Mouse (Mus musculus) C2C12 (cell line): ENCODE results near the gene Vmn1r54. TPM values are rescaled to one million over a fixed set of nuclear protein-coding genes. Genes with fewer than 3 reads are reported as not detected.
"Not testable (repeated sequence)": the region's sequence is repeated elsewhere in the genome, so short reads cannot be mapped to it uniquely, and the experiment has no call there.

Experiments used
- H3K27me3 ChIP-seq: one replicate; pipeline ENCODE4 v1.6.1; 2011; ENCODE audit not compliant: control insufficient read depth, insufficient read depth, insufficient read length
- H3K36me3 ChIP-seq: one replicate; pipeline ENCODE4 v1.6.1; 2011; ENCODE audit not compliant: control insufficient read depth, insufficient read depth
- H3K4me3 ChIP-seq: one replicate; pipeline ENCODE4 v1.5.1; 2011; ENCODE audit warnings: mild to moderate bottlenecking, control low read depth; ENCODE audit not compliant: poor library complexity, insufficient read depth, severe bottlenecking
- H3K79me2 ChIP-seq: one replicate; pipeline ENCODE4 v1.6.1; 2011; ENCODE audit not compliant: control insufficient read depth, insufficient read depth
- H3K79me3 ChIP-seq: one replicate; pipeline ENCODE4 v1.6.1; 2011; ENCODE audit warnings: low read depth, control low read depth
- H3ac ChIP-seq: one replicate; pipeline ENCODE3; 2011; ENCODE audit warnings: low read depth; ENCODE audit not compliant: control insufficient read depth, insufficient read length
- CEBPB ChIP-seq: IDR thresholded peaks from one replicate; pipeline ENCODE4 v1.6.1; 2011; ENCODE audit warnings: low read depth, mild to moderate bottlenecking, control low read depth, moderate library complexity
- CTCF ChIP-seq: IDR thresholded peaks from one replicate; pipeline ENCODE4 v1.5.1; 2011; ENCODE audit not compliant: control insufficient read depth, insufficient read depth, insufficient read length
- FOSL1 ChIP-seq: IDR thresholded peaks from one replicate; pipeline ENCODE4 v1.8.0; 2011; ENCODE audit warnings: mild to moderate bottlenecking, low read length; ENCODE audit not compliant: poor library complexity, insufficient read depth, severe bottlenecking
- MAX ChIP-seq: IDR thresholded peaks from one replicate; pipeline ENCODE4 v1.6.1; 2011; ENCODE audit warnings: mild to moderate bottlenecking, control low read depth
- MYOD1 ChIP-seq: IDR thresholded peaks from one replicate; pipeline ENCODE4 v1.6.1; 2011; ENCODE audit warnings: low read depth; ENCODE audit not compliant: control insufficient read depth, insufficient read length
- MYOG ChIP-seq: IDR thresholded peaks from one replicate; pipeline ENCODE4 v1.6.1; 2011; ENCODE audit not compliant: control insufficient read depth, insufficient read length; ENCODE audit errors: extremely low read depth
- USF1 ChIP-seq: IDR thresholded peaks from one replicate; pipeline ENCODE4 v1.6.1; 2011; ENCODE audit warnings: low read depth, mild to moderate bottlenecking, control low read depth, moderate library complexity
- long read RNA-seq, 2 experiments: library from polyadenylated mRNA; unstranded; transcript quantifications; one replicate each; pipeline ENCODE4 v2.0.0; 2019 to 2020
- polyA plus RNA-seq: library from polyadenylated mRNA; unstranded; fragments of >200 nt; fragmentation: generic; extraction: Trizol; gene quantifications from one replicate; pipeline ENCODE4 v1.2.1, GENCODE M21; 2012; ENCODE audit warnings: missing spikeins

Gene Vmn1r54
- polyA plus RNA-seq: not detected
- long read RNA-seq, experiment 1: 0 reads
- long read RNA-seq, experiment 2: 0 reads

DNA sequence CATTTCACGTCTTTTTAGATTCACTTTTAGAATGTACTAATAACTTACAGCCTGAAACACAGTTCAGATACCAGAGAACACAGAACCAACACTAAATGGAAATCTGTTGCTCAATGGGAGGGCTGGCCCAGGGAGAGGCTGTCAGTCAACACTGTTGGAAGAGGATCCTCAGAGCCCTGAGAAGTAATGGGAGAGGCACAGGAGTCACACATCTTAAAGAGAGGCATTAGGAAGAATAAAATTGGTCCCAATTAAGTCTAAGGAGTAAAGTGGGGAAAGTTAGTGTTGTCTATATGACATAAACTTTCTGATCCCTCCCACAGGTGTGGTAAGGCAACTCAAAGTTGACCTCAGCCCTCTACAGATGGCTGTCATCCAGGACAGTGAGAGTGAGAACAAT lies at the start of gene Vmn1r54:
Gene Vmn1r54, plus strand, starts transcription at position 301 of the 400 bp plus-strand sequence.
- Histone ChIP-seq H3K79me3 (no peaks in the 10 kb centered on the region), H3K27me3 (no peaks in the 10 kb centered on the region), H3ac (no peak within 1 kb of the TSS), H3K4me3 (no peak within 1 kb of the TSS), H3K36me3 (no peaks in the 10 kb centered on the region), H3K79me2 (no peaks in the 10 kb centered on the region)
- TF ChIP-seq CTCF (no peak), CEBPB (no peak), FOSL1 (no peak), MYOG (no peak), USF1 (no peak), MYOD1 (no peak), MAX (no peak)

GRCm38 (mm10) chr6:90202493-90202892 lies 43.6 kb upstream of the Vmn1r54 start, which contains the start of gene V1ra8:
TSS of gene V1ra8 (plus strand) at chr6:90202793.
- not testable (repeated sequence) for H3K79me2 ChIP-seq, H3ac ChIP-seq, H3K36me3 ChIP-seq, H3K27me3 ChIP-seq, H3K4me3 ChIP-seq, H3K79me3 ChIP-seq

- TF ChIP-seq CEBPB (no peak), MAX (no peak), USF1 (no peak), MYOG (no peak), MYOD1 (no peak), FOSL1 (no peak), CTCF (no peak)
- Histone ChIP-seq H3K36me3 (no peaks in the 10 kb centered on the region), H3K79me2 (no peaks in the 10 kb centered on the region), H3K79me3 (no peaks in the 10 kb centered on the region), H3K27me3 (no peaks in the 10 kb centered on the region), H3ac (no peak within 1 kb of the TSS), H3K4me3 (no peak within 1 kb of the TSS)
These were observed 21.8 kb upstream of the Vmn1r54 start, which contains the start of gene Vmn1r53 for GRCm38 (mm10) chr6:90224338-90224737. TSS of gene Vmn1r53 (minus strand) at chr6:90224438.

- not testable (repeated sequence) for H3ac ChIP-seq, H3K79me2 ChIP-seq, H3K36me3 ChIP-seq, H3K27me3 ChIP-seq, H3K4me3 ChIP-seq, H3K79me3 ChIP-seq
These were observed 14.0 kb upstream of the Vmn1r54 start for GRCm38 (mm10) chr6:90232114-90232513.

- H3K4me3 ChIP-seq: no peak overlapping the region
- H3K27me3 ChIP-seq: no peaks in the 10 kb centered on the region
- no peak overlapping the region for H3ac ChIP-seq
- no peaks in the 10 kb centered on the region for H3K79me3 ChIP-seq
- H3K79me2 ChIP-seq: no peaks in the 10 kb centered on the region
- TF ChIP-seq FOSL1 (no peak), MYOD1 (no peak), MAX (no peak), CEBPB (no peak), MYOG (no peak), CTCF (no peak), USF1 (no peak)
- H3K36me3 ChIP-seq: no peaks in the 10 kb centered on the region
These were observed 13.4 kb upstream of the Vmn1r54 start for GRCm38 (mm10) chr6:90232681-90233080.

DNA sequence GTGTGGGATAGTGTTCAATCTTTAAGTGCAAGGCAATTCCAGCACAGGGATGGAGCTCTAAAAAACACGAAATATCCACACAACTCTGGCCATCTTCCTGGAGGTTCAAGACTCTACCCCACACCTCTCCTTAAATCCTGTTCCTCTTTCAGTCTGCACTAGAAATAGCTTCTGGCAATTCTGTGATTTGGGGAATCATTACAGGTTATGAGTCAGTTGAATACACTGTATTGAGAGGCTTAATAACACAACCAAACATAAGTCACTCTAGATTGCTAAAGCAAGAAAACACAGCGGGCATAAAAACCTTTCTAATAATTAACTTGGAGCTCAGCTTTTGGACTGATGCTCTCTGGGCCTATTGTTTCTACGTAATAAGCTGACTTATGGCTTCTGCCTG lies 2.1 kb upstream of the Vmn1r54 start:
- Histone ChIP-seq H3K4me3 (no peak overlapping the region), H3ac (no peak overlapping the region), H3K27me3 (no peaks in the 10 kb centered on the region), H3K36me3 (no peaks in the 10 kb centered on the region), H3K79me3 (no peaks in the 10 kb centered on the region), H3K79me2 (no peaks in the 10 kb centered on the region)
- TF ChIP-seq MYOG (no peak), CEBPB (no peak), MAX (no peak)

GRCm38 (mm10) chr6:90288265-90288664 lies 42.2 kb downstream of the Vmn1r54 start:
- Histone ChIP-seq H3ac (no peak overlapping the region), H3K79me3 (no peaks in the 10 kb centered on the region), H3K36me3 (no peaks in the 10 kb centered on the region), H3K79me2 (no peaks in the 10 kb centered on the region), H3K4me3 (no peak overlapping the region), H3K27me3 (no peaks in the 10 kb centered on the region)
- no peak for TF ChIP-seq USF1
- no peak for TF ChIP-seq MAX
- TF ChIP-seq CEBPB: no peak
- TF ChIP-seq MYOG: no peak
- no peak for TF ChIP-seq MYOD1
- TF ChIP-seq CTCF: no peak
- TF ChIP-seq FOSL1: no peak
